Mouse (Mus musculus): ENCODE measurements around the gene Srp9.

Gene Srp9

GRCm38 (mm10) chr1:182095240-182095741, 29.2 kb upstream of the Srp9 start:
- TF ChIP-seq GATA4 (IDR thresholded peaks at IDR 0.05; ENCODE audit: insufficient replicate concordance, low read length) = no peak

DNA sequence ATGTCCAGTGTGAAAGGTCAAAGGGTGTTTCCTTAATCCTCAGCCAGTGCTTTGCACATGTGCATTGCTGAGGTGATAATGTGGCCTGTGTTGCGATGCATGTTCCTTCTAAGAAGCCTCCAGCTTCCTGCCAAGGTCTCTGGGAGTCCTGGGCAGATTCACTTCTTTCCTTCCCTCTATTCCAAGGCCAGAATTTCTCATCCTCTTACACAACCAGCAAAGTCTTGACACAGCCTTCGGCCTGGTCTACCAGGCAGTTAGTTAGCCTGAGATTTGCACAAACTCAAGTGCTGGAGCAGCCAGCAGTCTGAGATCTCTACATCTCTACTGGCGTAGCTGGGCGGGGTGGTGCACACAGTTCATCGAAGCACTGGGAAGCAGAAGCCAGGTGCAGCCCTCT, 27.8 kb upstream of the Srp9 start:
- TF ChIP-seq GATA4 (IDR thresholded peaks at IDR 0.05; ENCODE audit: insufficient replicate concordance, low read length) = no peak

DNA sequence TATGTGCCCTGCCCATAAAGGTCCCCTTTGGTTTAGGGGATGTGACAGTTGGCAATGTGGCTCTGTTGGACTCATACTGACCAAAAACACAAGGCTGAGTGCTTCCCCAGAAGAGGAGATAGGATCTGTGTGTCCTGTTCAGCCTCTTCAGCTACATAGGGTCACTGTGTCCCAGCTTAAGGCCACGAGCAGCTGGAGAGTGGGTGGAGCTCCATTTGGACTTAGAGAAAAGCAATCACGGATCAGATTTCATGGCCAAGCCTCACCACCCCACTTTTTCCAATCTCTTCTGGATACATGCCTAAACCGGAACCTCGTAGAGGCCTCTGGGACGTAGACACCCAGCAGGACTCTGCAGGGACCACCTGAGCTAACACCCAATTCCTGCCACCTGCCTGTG, 25.5 kb upstream of the Srp9 start:
- no peak for TF ChIP-seq GATA4 (IDR thresholded peaks at IDR 0.05; ENCODE audit: insufficient replicate concordance, low read length)

DNA sequence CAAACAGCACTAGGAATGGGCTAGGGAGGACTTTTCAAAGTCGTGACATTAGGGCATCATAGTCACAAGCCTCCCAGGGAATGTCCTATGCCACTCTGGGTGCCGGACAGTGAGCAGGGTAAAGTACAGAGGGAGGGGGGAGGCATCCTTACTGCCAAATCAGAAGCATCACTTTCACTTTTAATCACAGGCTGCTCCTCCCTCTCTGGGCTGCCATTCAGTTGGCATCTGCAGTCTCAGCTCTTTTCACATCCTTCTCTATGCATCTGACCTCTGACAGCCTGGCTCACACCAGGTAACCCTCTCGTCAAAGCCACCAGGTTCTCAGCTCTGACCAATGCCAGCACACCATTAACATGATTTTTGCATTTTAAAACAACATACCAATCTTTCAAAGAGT, 24.1 kb upstream of the Srp9 start:
- no peak for TF ChIP-seq GATA4 (IDR thresholded peaks at IDR 0.05; ENCODE audit: insufficient replicate concordance, low read length)

- TF ChIP-seq GATA4 (IDR thresholded peaks at IDR 0.05; ENCODE audit: insufficient replicate concordance, low read length) = no peak
Observed at GRCm38 (mm10) chr1:182101468-182101867, 23.1 kb upstream of the Srp9 start.

DNA sequence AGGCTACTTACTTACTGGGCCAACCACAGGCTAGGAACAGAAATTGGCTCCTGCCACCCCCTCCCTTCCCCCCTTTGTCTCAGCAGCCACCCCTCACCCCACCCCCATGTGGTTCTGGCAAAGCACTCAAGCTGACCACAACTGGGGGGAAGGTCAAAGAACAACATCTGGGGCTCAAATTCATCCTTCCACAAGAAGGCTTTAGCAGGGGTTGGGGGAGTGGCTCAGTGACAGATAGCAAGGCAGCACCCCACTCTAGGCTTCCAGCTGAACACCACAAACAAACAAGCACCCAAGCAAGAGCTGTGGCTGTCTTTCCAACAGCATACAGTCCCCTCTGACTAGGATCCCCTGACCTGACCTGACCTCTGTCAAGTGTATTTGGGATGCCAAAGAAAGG, 21.8 kb upstream of the Srp9 start:
- no peak for TF ChIP-seq GATA4 (IDR thresholded peaks at IDR 0.05; ENCODE audit: insufficient replicate concordance, low read length)

DNA sequence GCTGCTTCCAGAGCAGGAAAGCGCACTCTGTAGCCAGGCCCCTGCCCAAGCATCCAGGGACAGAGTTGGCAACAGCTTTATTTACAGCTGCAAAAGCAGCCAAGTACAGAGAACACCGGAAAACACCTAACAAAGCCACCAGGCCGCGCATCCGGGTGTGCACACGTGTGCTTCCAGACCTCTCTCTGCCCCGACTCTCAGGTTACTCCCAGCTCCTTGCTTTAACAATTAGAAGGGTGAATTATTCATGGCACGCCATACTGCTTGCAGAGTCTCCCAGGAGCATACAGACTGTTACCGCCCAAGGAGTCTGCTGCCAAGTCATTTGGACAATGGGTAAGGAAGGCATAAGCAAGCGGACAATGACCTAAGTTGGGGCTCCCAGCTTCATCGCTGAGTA, 21.1 kb upstream of the Srp9 start:
- TF ChIP-seq GATA4 (IDR thresholded peaks at IDR 0.05; ENCODE audit: insufficient replicate concordance, low read length) = no peak

DNA sequence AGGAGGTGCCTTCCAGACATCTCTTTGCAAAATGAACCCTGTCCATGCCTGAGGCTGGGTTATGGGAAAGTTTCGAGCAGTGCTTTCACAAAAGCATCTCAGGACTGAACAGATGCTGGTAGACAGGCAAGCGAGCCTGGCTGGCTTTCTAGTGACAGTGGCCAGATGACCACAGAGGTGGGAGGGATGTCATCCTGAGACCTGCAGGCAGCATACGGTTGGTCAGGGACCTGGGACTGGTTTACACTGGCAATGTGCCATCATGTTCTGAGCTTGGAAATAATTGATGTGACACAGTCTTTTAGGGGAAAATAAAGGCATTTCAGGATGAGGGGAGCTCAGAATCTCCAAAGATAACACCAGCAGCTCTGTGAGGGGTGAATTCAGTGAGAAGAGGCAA, 19.5 kb upstream of the Srp9 start:
- no peak for TF ChIP-seq GATA4 (IDR thresholded peaks at IDR 0.05; ENCODE audit: insufficient replicate concordance, low read length)

DNA sequence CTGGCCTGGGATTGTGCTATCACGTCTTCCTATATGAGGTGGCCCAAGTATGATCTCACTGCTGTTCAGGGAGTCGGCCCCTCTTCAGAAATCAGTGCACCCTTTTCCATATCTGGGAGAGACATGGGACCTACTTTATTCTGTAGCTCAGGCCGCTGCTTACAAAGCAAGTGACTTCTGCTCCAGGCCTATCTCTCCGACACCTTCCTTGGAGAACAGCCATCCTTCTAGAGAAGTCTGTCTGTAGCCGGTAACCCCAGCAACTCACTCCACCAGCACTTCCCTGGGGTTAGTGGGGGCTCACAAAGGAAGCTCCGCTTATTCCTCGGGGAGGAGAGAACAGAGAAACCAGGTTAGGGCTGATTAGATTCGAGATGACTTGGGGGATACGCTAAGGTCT, 17.3 kb upstream of the Srp9 start:
- TF ChIP-seq GATA4 (IDR thresholded peaks at IDR 0.05; ENCODE audit: insufficient replicate concordance, low read length) = no peak

- no peak for TF ChIP-seq GATA4 (IDR thresholded peaks at IDR 0.05; ENCODE audit: insufficient replicate concordance, low read length)
Observed at GRCm38 (mm10) chr1:182108397-182109099, 16.0 kb upstream of the Srp9 start.

GRCm38 (mm10) chr1:182110185-182110584, 14.4 kb upstream of the Srp9 start:
- TF ChIP-seq GATA4 (IDR thresholded peaks at IDR 0.05; ENCODE audit: insufficient replicate concordance, low read length) = no peak

DNA sequence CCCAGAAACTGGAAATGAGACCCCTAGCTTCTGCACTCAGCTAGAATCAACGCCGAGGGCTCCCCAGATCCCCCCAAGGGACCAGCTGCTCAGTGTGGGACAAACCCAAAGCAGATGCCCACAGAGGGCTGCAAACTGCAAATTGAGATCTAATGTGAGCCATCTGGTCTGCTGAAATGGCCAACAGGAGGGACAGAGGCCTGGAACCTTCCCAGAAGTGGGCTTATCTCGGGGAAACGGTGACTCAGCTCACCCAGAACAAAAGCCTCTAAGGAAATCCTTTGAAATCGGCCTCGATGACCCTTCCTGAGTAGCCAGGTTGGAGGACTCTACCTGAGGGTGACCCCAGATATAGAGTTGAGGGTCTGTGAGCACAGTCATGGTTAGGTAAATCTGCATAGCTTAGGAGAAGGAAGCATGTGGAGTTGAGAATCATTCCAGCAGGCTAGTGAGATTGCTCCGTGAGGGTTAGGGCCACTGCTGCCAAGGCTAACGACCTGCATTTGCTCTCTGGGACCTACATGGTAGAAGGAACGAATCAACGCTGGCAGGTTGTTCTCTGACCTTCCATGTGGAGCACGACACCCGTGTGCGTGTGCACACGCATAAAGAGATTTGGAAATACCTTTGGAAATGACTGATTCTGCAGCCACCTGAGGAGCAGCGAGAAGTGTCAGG, 13.7 kb upstream of the Srp9 start:
- TF ChIP-seq GATA4 (IDR thresholded peaks at IDR 0.05; ENCODE audit: insufficient replicate concordance, low read length) = no peak

- TF ChIP-seq GATA4 (IDR thresholded peaks at IDR 0.05; ENCODE audit: insufficient replicate concordance, low read length) = no peak
Observed at GRCm38 (mm10) chr1:182111386-182112317, 12.9 kb upstream of the Srp9 start.

GRCm38 (mm10) chr1:182112385-182112784, 12.2 kb upstream of the Srp9 start:
- TF ChIP-seq GATA4 (IDR thresholded peaks at IDR 0.05; ENCODE audit: insufficient replicate concordance, low read length) = no peak

- no peak for TF ChIP-seq GATA4 (IDR thresholded peaks at IDR 0.05; ENCODE audit: insufficient replicate concordance, low read length)
Observed at GRCm38 (mm10) chr1:182113131-182113530, 11.4 kb upstream of the Srp9 start.
